Mouse (Mus musculus): ENCODE measurements around the gene BC024978. TPM values are rescaled to one million over a fixed set of nuclear protein-coding genes. Genes with fewer than 3 reads are reported as not detected.

The BC024978 gene
- total and polyA plus RNA-seq, 3 experiments: 1.6 to 9.4 (median 1.7) TPM

DNA sequence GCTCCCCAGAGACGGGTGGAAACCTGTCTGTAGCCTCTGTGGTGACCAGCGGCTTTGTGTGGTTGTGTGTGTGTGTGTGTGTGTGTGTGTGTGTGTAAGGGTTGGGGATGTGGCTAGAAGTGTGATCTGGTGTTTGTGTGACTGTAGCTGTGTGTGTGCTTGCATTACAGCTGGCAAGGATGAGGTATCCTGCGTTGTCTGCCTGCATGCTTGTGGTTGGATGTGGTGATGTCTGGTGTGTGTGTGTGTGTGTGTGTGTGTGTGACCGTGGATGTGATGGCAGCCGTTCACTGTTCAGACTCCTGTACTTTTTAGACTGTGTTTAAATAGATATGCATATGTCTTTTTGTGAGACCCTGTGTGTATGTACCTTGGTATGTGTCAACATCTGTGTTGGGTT, 64.2 kb downstream of the BC024978 start:
- H3K4me2 ChIP-seq (ENCODE audit: insufficient read depth, low read depth, poor library complexity, severe bottlenecking): no peak overlapping the region
- H3K9ac ChIP-seq (ENCODE audit: insufficient read depth, low read depth): no peak overlapping the region
- no peak overlapping the region for H3K27ac ChIP-seq (ENCODE audit: insufficient read depth, low read depth)
- H3K36me3 ChIP-seq (replicated peaks in 1 of 2; ENCODE audit: control insufficient read depth in 1 of 2, insufficient read depth in 1 of 2, low read length in 1 of 2): peaks cover 0 to 40% of the 10 kb centered on the region in 2 experiments
- no peaks in the 10 kb centered on the region for H3K9me3 ChIP-seq (replicated peaks; ENCODE audit: low read length)
- no peaks in the 10 kb centered on the region for H3K27me3 ChIP-seq (replicated peaks)
- TF ChIP-seq HCFC1 (IDR thresholded peaks at IDR 0.05; ENCODE audit: low read depth, low read length) (no peak), USF2 (conservative IDR thresholded peaks at IDR 0.05; ENCODE audit: low read depth, low read length) (no peak), POLR2A (IDR thresholded peaks at IDR 0.05; ENCODE audit: low read depth, low read length) (no peak), UBTF (IDR thresholded peaks at IDR 0.05; ENCODE audit: low read depth, low read length) (no peak), TBP (conservative IDR thresholded peaks at IDR 0.05; ENCODE audit: low read depth, low read length) (no peak), KAT2A (IDR thresholded peaks at IDR 0.05; ENCODE audit: insufficient replicate concordance, low read length) (no peak), MEF2A (IDR thresholded peaks at IDR 0.05; ENCODE audit: borderline replicate concordance, low read depth, low read length) (no peak), IRF4 (IDR thresholded peaks at IDR 0.05; ENCODE audit: low read depth, low read length) (no peak), ZNF384 (IDR thresholded peaks at IDR 0.05; ENCODE audit: low read depth, low read length) (no peak), ZMIZ1 (IDR thresholded peaks at IDR 0.05; ENCODE audit: low read depth, low read length) (no peak), JUND (conservative IDR thresholded peaks at IDR 0.05; ENCODE audit: low read depth, low read length) (no peak), BHLHE40 (IDR thresholded peaks at IDR 0.05; ENCODE audit: low read depth, low read length) (no peak), CTCF (conservative IDR thresholded peaks at IDR 0.05 in 1 of 2, IDR thresholded peaks at IDR 0.05 in 1 of 2; ENCODE audit: low read depth in 2 of 2, low read length in 2 of 2) (no peak), ETS1 (conservative IDR thresholded peaks at IDR 0.05; ENCODE audit: low read depth, low read length) (no peak), SIN3A (IDR thresholded peaks at IDR 0.05; ENCODE audit: low read length) (no peak)
- H3K79me2 ChIP-seq (replicated peaks; ENCODE audit: control insufficient read depth, extremely low read depth, insufficient read depth, poor library complexity, severe bottlenecking): no peaks in the 10 kb centered on the region
- H3K4me1 ChIP-seq (ENCODE audit: control insufficient read depth in 1 of 2, insufficient read depth in 2 of 2): peaks cover 5 to 21% of the 10 kb centered on the region in 2 experiments
- H3K4me3 ChIP-seq (replicated peaks in 1 of 3; ENCODE audit: low read depth in 2 of 3, low read length in 2 of 3, poor library complexity in 1 of 3): no peak overlapping the region
- dilution Hi-C loops (cut with MboI; ENCODE audit: extremely low pct_ligation_motif_present, extremely low pct_unique_long_range_greater_than_20kb, low sequenced_read_pairs) (no loop called here), in situ Hi-C loops (cut with MboI; ENCODE audit: low pct_ligation_motif_present, low pct_unique_long_range_greater_than_20kb, low sequenced_read_pairs) (no loop called here)
- DNase-seq (ENCODE audit: extremely low read depth): no peak

Other genes with a start within 250 kb of the BC024978 start
- not detected in 2 replicates for gene Cyp2a12, start 166.7 kb upstream of the BC024978 start, total RNA-seq (2012; rRNA removed)
- gene Cyp2a12, start 166.7 kb upstream of the BC024978 start, total RNA-seq (2014; rRNA removed): not detected in 2 replicates
- not detected in 2 replicates for gene Cyp2a12, start 166.7 kb upstream of the BC024978 start, polyA plus RNA-seq (2012; ENCODE audit: insufficient read length, low read depth)
- gene Cyp2f2, start 75.9 kb upstream of the BC024978 start, total RNA-seq (2012; rRNA removed): not detected in 2 replicates
- not detected in 2 replicates for gene Cyp2f2, start 75.9 kb upstream of the BC024978 start, total RNA-seq (2014; rRNA removed)
- not detected in 2 replicates for gene Cyp2f2, start 75.9 kb upstream of the BC024978 start, polyA plus RNA-seq (2012; ENCODE audit: insufficient read length, low read depth)
- not detected in 2 replicates for gene Cyp2t4, start 42.1 kb upstream of the BC024978 start, total RNA-seq (2012; rRNA removed)
- not detected in 2 replicates for gene Cyp2t4, start 42.1 kb upstream of the BC024978 start, total RNA-seq (2014; rRNA removed)
- gene Cyp2t4, start 42.1 kb upstream of the BC024978 start, polyA plus RNA-seq (2012; ENCODE audit: insufficient read length, low read depth): 0.34 and 0.43 TPM in 2 replicates
- gene Egln2, start 29.0 kb upstream of the BC024978 start, total RNA-seq (2012; rRNA removed): 83.3 and 103 TPM in 2 replicates
- gene Egln2, start 29.0 kb upstream of the BC024978 start, total RNA-seq (2014; rRNA removed): 37.4 and 37.9 TPM in 2 replicates
- gene Egln2, start 29.0 kb upstream of the BC024978 start, polyA plus RNA-seq (2012; ENCODE audit: insufficient read length, low read depth): 115 and 132 TPM in 2 replicates
- gene Rab4b, start 16.9 kb upstream of the BC024978 start, total RNA-seq (2012; rRNA removed): 31.2 and 39.4 TPM in 2 replicates
- gene Rab4b, start 16.9 kb upstream of the BC024978 start, total RNA-seq (2014; rRNA removed): 22.6 and 26.2 TPM in 2 replicates
- gene Rab4b, start 16.9 kb upstream of the BC024978 start, polyA plus RNA-seq (2012; ENCODE audit: insufficient read length, low read depth): 69.6 and 85.5 TPM in 2 replicates
- gene Gm21983, start 14.7 kb upstream of the BC024978 start, total RNA-seq (2012; rRNA removed): 0.13 TPM in 1 of 2 replicates, not detected in the other
- gene Gm21983, start 14.7 kb upstream of the BC024978 start, total RNA-seq (2014; rRNA removed): not detected in 2 replicates
- 0.81 TPM in 1 of 2 replicates, not detected in the other for gene Gm21983, start 14.7 kb upstream of the BC024978 start, polyA plus RNA-seq (2012; ENCODE audit: insufficient read length, low read depth)
- gene Mia, start 14.6 kb upstream of the BC024978 start, total RNA-seq (2012; rRNA removed): 1.1 and 1.8 TPM in 2 replicates
- 0.44 and 0.47 TPM in 2 replicates for gene Mia, start 14.6 kb upstream of the BC024978 start, total RNA-seq (2014; rRNA removed)
- gene Mia, start 14.6 kb upstream of the BC024978 start, polyA plus RNA-seq (2012; ENCODE audit: insufficient read length, low read depth): 2.0 and 2.1 TPM in 2 replicates
- 123 and 130 TPM in 2 replicates for gene Snrpa, start 490 bp downstream of the BC024978 start, total RNA-seq (2012; rRNA removed)
- 67.1 and 74.4 TPM in 2 replicates for gene Snrpa, start 490 bp downstream of the BC024978 start, total RNA-seq (2014; rRNA removed)
- 196 and 233 TPM in 2 replicates for gene Snrpa, start 490 bp downstream of the BC024978 start, polyA plus RNA-seq (2012; ENCODE audit: insufficient read length, low read depth)
- 5.9 and 8.1 TPM in 2 replicates for gene Itpkc, start 32.9 kb downstream of the BC024978 start, total RNA-seq (2012; rRNA removed)
- 3.2 and 4.0 TPM in 2 replicates for gene Itpkc, start 32.9 kb downstream of the BC024978 start, total RNA-seq (2014; rRNA removed)
- gene Itpkc, start 32.9 kb downstream of the BC024978 start, polyA plus RNA-seq (2012; ENCODE audit: insufficient read length, low read depth): 4.0 and 4.1 TPM in 2 replicates
- gene Coq8b, start 37.2 kb downstream of the BC024978 start, total RNA-seq (2012; rRNA removed): 21.7 and 26.5 TPM in 2 replicates
- gene Coq8b, start 37.2 kb downstream of the BC024978 start, total RNA-seq (2014; rRNA removed): 16.0 and 19.7 TPM in 2 replicates
- gene Coq8b, start 37.2 kb downstream of the BC024978 start, polyA plus RNA-seq (2012; ENCODE audit: insufficient read length, low read depth): 20.6 and 21.3 TPM in 2 replicates
- gene Numbl, start 62.7 kb downstream of the BC024978 start, total RNA-seq (2012; rRNA removed): 1.5 and 2.3 TPM in 2 replicates
- 0.68 and 0.81 TPM in 2 replicates for gene Numbl, start 62.7 kb downstream of the BC024978 start, total RNA-seq (2014; rRNA removed)
- 2.7 and 2.9 TPM in 2 replicates for gene Numbl, start 62.7 kb downstream of the BC024978 start, polyA plus RNA-seq (2012; ENCODE audit: insufficient read length, low read depth)
- gene Ltbp4, start 141.9 kb downstream of the BC024978 start, total RNA-seq (2012; rRNA removed): 1.8 and 2.6 TPM in 2 replicates
- 0.16 and 0.43 TPM in 2 replicates for gene Ltbp4, start 141.9 kb downstream of the BC024978 start, total RNA-seq (2014; rRNA removed)
- gene Ltbp4, start 141.9 kb downstream of the BC024978 start, polyA plus RNA-seq (2012; ENCODE audit: insufficient read length, low read depth): 1.2 and 1.5 TPM in 2 replicates
- gene Shkbp1, start 160.2 kb downstream of the BC024978 start, total RNA-seq (2012; rRNA removed): 26.2 and 30.8 TPM in 2 replicates
- gene Shkbp1, start 160.2 kb downstream of the BC024978 start, total RNA-seq (2014; rRNA removed): 17.7 and 23.3 TPM in 2 replicates
- 50.0 and 62.8 TPM in 2 replicates for gene Shkbp1, start 160.2 kb downstream of the BC024978 start, polyA plus RNA-seq (2012; ENCODE audit: insufficient read length, low read depth)
- 1.3 and 1.9 TPM in 2 replicates for gene Gm20479, start 161.6 kb downstream of the BC024978 start, total RNA-seq (2012; rRNA removed)
- 0.95 and 2.2 TPM in 2 replicates for gene Gm20479, start 161.6 kb downstream of the BC024978 start, total RNA-seq (2014; rRNA removed)
- 1.2 and 2.8 TPM in 2 replicates for gene Gm20479, start 161.6 kb downstream of the BC024978 start, polyA plus RNA-seq (2012; ENCODE audit: insufficient read length, low read depth)

Measured in CH12.LX (cell line).